Mouse (Mus musculus) liver, adult (tissue): ENCODE results near the gene Drp2.

Experiments
- GATA4 ChIP-seq: IDR thresholded peaks from 2 replicates; pipeline ENCODE4 v1.6.1; 2014; ENCODE audit warnings: mild to moderate bottlenecking, low read length; ENCODE audit not compliant: insufficient replicate concordance

Drp2 gene

DNA sequence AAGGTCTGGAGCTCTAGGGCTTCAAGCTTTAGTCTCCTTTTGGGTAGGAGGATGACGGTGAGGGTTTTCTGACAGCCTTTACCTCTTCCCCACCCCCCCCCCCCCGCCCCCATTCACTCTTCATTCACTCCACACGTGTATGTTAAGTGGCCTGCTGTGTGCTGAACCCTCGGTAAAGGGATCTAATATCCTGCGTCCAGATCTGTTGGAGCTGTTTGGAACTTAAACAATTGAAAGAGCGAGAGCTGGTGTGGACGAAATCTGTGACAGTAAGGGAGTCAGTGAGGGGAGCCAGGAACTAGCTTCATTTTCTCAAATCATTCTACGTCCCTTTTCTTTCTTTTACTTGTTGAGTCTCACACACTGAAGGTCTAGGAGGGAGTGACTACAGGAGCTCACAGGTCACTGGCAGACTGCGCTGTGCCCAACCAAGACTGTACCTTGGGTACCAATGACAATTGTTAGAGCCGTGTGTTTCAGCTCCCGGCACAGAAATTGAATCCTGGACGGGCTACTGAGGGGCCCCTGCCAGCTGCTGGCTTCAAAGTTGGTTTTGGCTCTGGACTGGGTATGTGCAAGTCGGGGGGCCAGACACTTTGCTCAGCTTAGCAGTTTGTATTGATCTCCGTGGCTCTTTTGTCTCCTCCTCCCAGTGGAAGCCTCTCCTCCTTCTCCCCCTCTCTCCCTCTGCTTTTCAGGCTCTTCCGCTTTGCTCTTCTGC is at the start of gene Drp2:
TSS of gene Drp2 (plus strand) at position 689 of the 721 bp plus-strand sequence.
- TF ChIP-seq GATA4, result no peak

GRCm38 (mm10) chrX:134359336-134359735 is 45.0 kb upstream of the Drp2 start:
- TF ChIP-seq GATA4, result no peak

- no peak for TF ChIP-seq GATA4
These were observed 42.2 kb upstream of the Drp2 start for GRCm38 (mm10) chrX:134362156-134362555.

DNA sequence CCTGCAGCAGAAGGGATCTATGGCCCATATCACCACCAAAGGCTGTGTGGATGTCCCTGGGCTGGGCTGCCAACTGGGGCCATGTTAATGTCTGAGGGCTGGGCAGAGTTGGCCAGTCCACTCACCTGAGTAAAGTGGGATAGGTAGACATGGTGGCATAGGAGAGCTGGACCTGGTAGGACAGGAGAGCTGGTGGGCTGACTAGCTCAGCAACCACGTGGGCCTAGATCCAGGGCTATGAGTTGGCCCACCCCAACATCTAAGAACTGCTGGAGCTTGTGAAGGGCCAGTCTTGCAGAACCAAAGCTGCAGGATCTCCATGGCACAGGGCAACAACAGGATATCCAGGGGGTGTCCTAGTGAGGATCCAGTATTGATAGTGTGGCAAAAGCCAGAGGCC is 38.9 kb upstream of the Drp2 start:
- no peak for TF ChIP-seq GATA4

- no peak for TF ChIP-seq GATA4
These were observed 37.8 kb upstream of the Drp2 start for GRCm38 (mm10) chrX:134366547-134366946.

DNA sequence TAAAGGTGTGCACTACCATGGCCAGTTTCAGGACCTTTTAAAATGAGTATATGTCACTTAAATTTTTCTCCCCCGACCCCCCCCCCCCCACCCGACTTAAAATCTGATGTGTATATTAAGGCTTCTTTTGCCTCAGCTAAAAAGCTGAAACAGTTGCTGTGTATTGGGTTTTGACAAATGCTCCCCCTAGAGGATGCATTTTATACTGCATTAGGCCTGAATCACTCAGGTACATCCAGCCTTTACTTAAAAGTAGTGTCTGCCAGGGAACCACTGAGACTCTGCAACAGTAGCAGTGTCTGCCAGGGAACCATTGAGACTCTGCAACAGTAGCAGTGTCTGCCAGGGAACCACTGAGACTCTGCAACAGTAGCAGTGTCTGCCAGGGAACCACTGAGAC is 33.1 kb upstream of the Drp2 start:
- TF ChIP-seq GATA4, result no peak

GRCm38 (mm10) chrX:134374190-134374589 is 30.2 kb upstream of the Drp2 start:
- TF ChIP-seq GATA4, result no peak

GRCm38 (mm10) chrX:134384896-134385295 is 19.5 kb upstream of the Drp2 start:
- no peak for TF ChIP-seq GATA4

- TF ChIP-seq GATA4, result no peak
These were observed 5.4 kb upstream of the Drp2 start for GRCm38 (mm10) chrX:134398972-134399371.

- no peak for TF ChIP-seq GATA4
These were observed 219 bp downstream of the Drp2 start for GRCm38 (mm10) chrX:134404584-134404955.

DNA sequence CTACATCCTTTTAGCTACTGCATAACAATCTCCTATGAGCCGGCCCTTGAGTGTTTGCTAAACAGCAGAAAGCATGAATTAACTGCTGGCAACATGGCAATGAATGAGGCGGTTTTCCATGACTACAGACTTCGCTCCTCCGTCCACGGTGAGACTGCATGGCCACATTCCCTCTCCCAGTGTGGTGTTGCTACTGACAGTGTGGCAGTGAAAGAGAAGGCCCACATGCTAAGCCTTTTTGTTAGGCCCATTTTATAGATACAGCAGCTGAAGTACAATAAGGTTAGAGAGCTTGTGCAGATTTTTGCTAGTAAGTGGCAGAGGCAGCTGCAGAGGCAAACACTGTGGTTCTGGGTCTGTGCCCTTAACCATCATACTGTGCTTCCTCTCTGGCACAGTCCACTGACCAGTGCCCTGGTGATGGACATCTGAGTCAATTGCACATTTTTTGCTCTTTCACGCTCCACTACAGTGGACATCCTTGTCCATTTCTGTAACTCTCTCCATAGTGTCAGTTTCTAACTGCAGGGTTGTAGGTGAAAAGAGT is 5.1 kb downstream of the Drp2 start:
- TF ChIP-seq GATA4, result no peak

DNA sequence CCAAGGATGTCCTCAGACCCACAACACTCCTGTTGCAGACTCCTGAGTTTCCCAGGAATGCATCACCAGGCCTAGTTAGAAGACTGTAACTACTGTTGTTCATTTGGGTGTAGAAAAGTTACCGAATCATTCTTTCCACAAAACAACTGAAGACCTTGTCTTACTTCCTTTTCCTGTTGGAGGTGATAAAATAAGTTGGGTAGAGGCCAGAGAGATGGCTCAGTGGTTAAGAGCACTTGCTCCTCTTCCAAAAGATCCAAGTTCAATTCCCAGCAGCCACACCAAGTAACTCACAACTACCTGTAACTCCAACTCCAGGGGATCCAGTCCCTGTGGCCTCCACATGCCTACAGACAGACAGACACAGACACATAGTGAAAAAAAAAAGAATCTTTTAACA is 7.7 kb downstream of the Drp2 start:
- TF ChIP-seq GATA4, result no peak

DNA sequence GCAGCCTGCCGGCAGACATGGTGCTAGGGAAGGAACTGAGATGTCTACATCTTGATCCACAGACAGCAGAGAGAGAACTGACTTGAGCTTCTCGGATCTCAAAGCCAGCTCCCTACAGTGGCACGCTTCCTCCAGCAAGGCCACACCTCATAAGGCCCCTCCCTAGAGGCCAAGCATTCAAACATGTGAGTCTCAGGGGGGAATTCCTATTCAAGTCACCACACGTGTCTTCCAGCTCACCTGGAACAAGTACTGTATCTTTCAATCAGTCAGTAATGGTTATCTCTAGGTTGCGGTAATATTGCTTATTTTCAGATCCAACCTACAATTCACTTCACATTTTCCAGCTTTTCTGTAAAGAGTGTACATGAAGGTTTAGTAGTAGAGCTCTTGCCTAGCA is 15.7 kb downstream of the Drp2 start:
- TF ChIP-seq GATA4, result no peak

GRCm38 (mm10) chrX:134424263-134424662 is 19.9 kb downstream of the Drp2 start:
- no peak for TF ChIP-seq GATA4

DNA sequence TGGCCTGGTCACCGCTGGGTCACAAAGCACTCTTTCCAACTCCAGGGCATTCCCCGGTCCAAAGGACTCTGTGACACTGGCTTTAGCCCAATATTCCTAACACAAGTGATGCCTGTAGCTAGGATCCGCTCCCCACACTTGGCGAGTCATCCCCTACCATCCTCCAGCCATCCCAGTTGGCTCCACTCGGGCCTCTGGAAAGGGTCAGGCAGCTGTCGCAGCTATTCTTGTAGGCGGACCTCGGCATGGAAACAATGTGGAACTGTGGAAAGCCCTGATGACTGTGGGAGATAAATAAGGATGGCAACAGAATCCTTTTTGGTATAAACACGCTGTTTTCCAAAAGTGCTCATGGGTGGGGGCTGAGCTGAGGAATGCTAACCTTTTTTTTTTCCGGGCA is 21.4 kb downstream of the Drp2 start:
- no peak for TF ChIP-seq GATA4

DNA sequence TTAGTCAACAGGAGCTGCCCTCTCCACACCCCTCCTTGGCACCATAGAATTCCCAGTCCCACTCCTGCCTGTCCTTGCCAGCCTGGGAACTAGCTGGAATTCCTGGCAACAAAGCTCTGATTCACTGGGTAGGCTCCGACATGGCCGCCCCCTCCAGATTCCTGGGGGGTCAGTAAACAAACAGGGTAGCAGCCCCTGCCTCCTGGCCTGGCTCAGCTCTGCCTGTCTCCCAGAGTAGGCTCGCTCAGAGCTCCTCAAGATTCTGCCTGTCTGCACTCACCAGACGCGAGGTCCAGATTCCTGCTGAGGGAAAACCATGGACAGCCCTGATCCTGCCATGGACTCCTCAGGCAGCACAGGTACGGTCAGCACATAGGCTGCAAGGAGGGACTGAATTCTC is 22.5 kb downstream of the Drp2 start:
- no peak for TF ChIP-seq GATA4

DNA sequence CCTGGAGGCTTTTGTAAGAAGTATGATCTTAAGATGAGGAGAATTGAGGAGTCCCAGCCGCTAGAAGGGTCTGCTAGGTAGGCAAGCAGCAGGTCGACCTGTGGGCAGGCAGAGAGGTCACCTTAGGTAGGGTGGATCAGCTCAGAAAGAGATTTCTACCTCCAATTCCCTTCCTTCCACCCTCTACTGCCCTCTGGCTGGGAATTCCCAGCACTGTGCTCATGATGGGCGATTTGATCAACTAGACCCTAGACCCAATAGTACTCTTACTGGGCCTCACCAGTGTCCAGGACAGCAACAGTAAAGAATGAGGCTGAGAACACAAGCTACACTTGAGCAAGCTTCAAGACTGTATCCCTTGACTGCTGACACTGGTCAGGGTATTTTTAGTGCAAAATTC is 23.0 kb downstream of the Drp2 start:
- TF ChIP-seq GATA4, result no peak
